Mouse (Mus musculus): ENCODE data around the gene Ntmt1. TPM values are rescaled to one million over a fixed set of nuclear protein-coding genes. Genes with fewer than 3 reads are reported as not detected.

The Ntmt1 gene
- total and polyA plus RNA-seq, 2 experiments from 2014 or later = 67.2 to 87.8 TPM

DNA sequence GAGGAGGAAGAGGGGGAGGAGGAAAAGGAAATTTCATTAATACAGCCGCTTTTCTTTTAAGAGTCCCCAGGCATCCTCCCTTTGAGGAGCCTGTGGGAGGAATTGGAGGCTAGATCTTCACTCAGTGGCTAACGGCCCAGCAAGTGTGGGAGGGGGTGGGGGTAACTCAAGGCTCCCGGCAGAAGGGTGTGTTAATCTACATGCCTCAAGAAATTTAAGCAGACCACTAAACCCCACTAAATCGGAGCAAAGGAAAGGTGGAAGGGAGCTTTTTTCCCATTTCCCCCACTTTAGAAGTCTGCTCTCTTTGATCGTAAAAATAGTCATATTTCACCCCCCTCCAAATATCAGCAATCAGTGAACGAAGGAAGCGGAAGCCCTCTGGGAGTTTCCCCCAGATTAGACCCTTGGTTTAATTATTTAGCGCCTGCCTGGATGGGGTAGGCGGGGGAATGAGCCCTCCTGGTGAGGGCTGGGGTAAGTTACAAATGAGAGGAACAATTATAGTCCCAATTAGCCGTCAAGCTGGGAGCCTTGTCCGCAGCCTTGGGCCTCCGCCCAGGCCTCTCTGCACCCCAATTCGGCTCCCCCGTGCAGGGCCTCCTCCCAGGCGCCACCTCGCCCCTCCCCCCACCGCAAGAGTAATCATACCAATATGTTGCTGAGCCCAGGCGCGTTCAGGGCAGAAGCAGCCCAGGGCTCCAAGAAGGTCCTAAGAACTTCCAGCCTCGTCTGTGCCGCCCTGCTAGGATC, 28.8 kb downstream of the Ntmt1 start:
- DNase-seq (ENCODE audit: low spot score) (no peak), ATAC-seq (ENCODE audit: insufficient read depth, low read depth) (no peak)
- 33% methylated on average over 21 of the region's 21 CpGs for WGBS
- Histone ChIP-seq H3K4me2 (ENCODE audit: low read depth, low read length) (peak overlapping the region; percentile 12; the same call in 1 of the 2 replicates), H3K27ac (ENCODE audit: low read depth) (no peak overlapping the region), H3K4me1 (ENCODE audit: control insufficient read depth, insufficient read depth) (peaks cover 5% of the 10 kb centered on the region; the same call in 1 of the 2 replicates), H3K27me3 (ENCODE audit: control insufficient read depth, insufficient read depth, low read length) (no peaks in the 10 kb centered on the region), H3K9ac (replicated peaks; ENCODE audit: low read depth, low read length) (no peak overlapping the region), H3K9me3 (replicated peaks; ENCODE audit: control insufficient read depth, low read length) (no peaks in the 10 kb centered on the region), H3K4me3 (ENCODE audit: low read depth, low read length) (no peak overlapping the region), H3K36me3 (replicated peaks; ENCODE audit: control insufficient read depth, insufficient read depth, low read length) (no peaks in the 10 kb centered on the region)
- TF ChIP-seq EP300 (IDR thresholded peaks at IDR 0.05; ENCODE audit: low read depth) (no peak), CTCF (IDR thresholded peaks at IDR 0.05; ENCODE audit: low read depth) (no peak)

DNA sequence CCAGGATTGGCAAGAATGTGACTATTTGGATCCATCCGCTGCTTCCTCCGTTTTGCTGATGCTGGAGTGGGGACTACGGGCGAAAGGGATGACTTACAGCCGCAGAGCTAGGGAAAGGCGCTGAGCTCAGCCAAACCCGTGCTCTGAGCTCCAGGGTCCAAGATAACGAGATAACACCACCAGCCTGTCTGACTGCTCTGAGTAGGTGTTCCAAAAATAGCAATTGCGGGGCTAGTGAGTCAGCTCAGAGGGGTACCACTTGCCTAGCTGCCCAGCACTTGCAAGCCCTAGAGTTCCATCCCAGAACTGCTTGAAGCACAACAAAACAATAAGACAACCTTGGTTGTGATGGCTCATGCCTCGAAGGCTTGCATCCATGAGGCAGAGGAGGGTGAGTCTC, 35.0 kb downstream of the Ntmt1 start:
- H3K9ac ChIP-seq (replicated peaks; ENCODE audit: low read depth, low read length) = no peak overlapping the region
- H3K4me3 ChIP-seq (ENCODE audit: low read depth, low read length) = no peak overlapping the region
- ATAC-seq (ENCODE audit: insufficient read depth, low read depth) (0 out of 2 replicates have a peak, but pooled peaks have one; percentile 34), DNase-seq (ENCODE audit: low spot score) (no peak)
- H3K9me3 ChIP-seq (replicated peaks; ENCODE audit: control insufficient read depth, low read length) = no peaks in the 10 kb centered on the region
- 17% methylated on average over 10 of the region's 10 CpGs for WGBS
- no peak overlapping the region for H3K27ac ChIP-seq (ENCODE audit: low read depth)
- H3K4me2 ChIP-seq (ENCODE audit: low read depth, low read length) = no peak overlapping the region
- no peaks in the 10 kb centered on the region for H3K4me1 ChIP-seq (ENCODE audit: control insufficient read depth, insufficient read depth)
- no peaks in the 10 kb centered on the region for H3K36me3 ChIP-seq (replicated peaks; ENCODE audit: control insufficient read depth, insufficient read depth, low read length)
- TF ChIP-seq CTCF (IDR thresholded peaks at IDR 0.05; ENCODE audit: low read depth) (no peak), EP300 (IDR thresholded peaks at IDR 0.05; ENCODE audit: low read depth) (no peak)
- H3K27me3 ChIP-seq (ENCODE audit: control insufficient read depth, insufficient read depth, low read length) = peaks cover 8% of the 10 kb centered on the region; the same call in 1 of the 2 replicates

GRCm38 (mm10) chr2:30845152-30846070, 37.8 kb downstream of the Ntmt1 start:
- Histone ChIP-seq H3K36me3 (replicated peaks; ENCODE audit: control insufficient read depth, insufficient read depth, low read length) (no peaks in the 10 kb centered on the region), H3K27me3 (ENCODE audit: control insufficient read depth, insufficient read depth, low read length) (peaks cover 8% of the 10 kb centered on the region; the same call in 1 of the 2 replicates), H3K4me3 (ENCODE audit: low read depth, low read length) (peak overlapping the region; percentile 68), H3K9ac (replicated peaks; ENCODE audit: low read depth, low read length) (peak overlapping the region; percentile 72), H3K4me2 (ENCODE audit: low read depth, low read length) (peak overlapping the region; percentile 90), H3K4me1 (ENCODE audit: control insufficient read depth, insufficient read depth) (no peaks in the 10 kb centered on the region), H3K9me3 (replicated peaks; ENCODE audit: control insufficient read depth, low read length) (no peaks in the 10 kb centered on the region), H3K27ac (ENCODE audit: low read depth) (no peak overlapping the region; the same call in 1 of the 2 replicates)
- 1% methylated on average over 77 of the region's 80 CpGs for WGBS
- ATAC-seq (ENCODE audit: insufficient read depth, low read depth) (peak; percentile 42), DNase-seq (ENCODE audit: low spot score) (no peak)
- no peak for TF ChIP-seq CTCF (IDR thresholded peaks at IDR 0.05; ENCODE audit: low read depth)
- no peak for TF ChIP-seq EP300 (IDR thresholded peaks at IDR 0.05; ENCODE audit: low read depth)

DNA sequence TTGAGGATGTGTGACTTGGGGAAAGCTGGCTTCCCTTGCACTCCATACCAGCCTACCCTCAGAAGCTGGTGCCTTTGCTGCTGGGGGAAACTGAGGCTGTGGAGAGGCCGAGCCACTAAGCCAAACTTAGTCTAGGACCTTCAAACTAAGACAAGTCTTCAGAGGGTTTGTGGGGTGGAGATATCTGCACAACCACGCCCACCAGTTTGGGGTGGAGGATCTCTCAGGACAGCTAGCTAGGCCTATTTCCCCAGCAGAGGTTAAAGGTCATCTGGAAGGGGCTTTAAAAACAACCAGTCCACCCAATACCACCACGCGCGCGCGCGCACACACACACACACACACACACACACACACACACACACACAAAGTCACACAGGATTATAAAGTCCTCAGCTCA, 38.6 kb downstream of the Ntmt1 start:
- WGBS = 61% methylated on average over 8 of the region's 8 CpGs
- no peak overlapping the region for H3K27ac ChIP-seq (ENCODE audit: low read depth)
- TF ChIP-seq EP300 (IDR thresholded peaks at IDR 0.05; ENCODE audit: low read depth) (no peak), CTCF (IDR thresholded peaks at IDR 0.05; ENCODE audit: low read depth) (no peak)
- H3K4me1 ChIP-seq (ENCODE audit: control insufficient read depth, insufficient read depth) = no peaks in the 10 kb centered on the region
- peaks cover 8% of the 10 kb centered on the region; the same call in 1 of the 2 replicates for H3K27me3 ChIP-seq (ENCODE audit: control insufficient read depth, insufficient read depth, low read length)
- H3K36me3 ChIP-seq (replicated peaks; ENCODE audit: control insufficient read depth, insufficient read depth, low read length) = no peaks in the 10 kb centered on the region
- no peak for ATAC-seq (ENCODE audit: insufficient read depth, low read depth)
- H3K4me3 ChIP-seq (ENCODE audit: low read depth, low read length) = no peak overlapping the region
- H3K9ac ChIP-seq (replicated peaks; ENCODE audit: low read depth, low read length) = no peak overlapping the region
- H3K9me3 ChIP-seq (replicated peaks; ENCODE audit: control insufficient read depth, low read length) = no peaks in the 10 kb centered on the region
- H3K4me2 ChIP-seq (ENCODE audit: low read depth, low read length) = peak overlapping the region; percentile 90; the same call in 1 of the 2 replicates
- DNase-seq (ENCODE audit: low spot score) = no peak

GRCm38 (mm10) chr2:30846723-30847122, 39.1 kb downstream of the Ntmt1 start:
- Histone ChIP-seq H3K4me2 (ENCODE audit: low read depth, low read length) (no peak overlapping the region), H3K9me3 (replicated peaks; ENCODE audit: control insufficient read depth, low read length) (no peaks in the 10 kb centered on the region), H3K27me3 (ENCODE audit: control insufficient read depth, insufficient read depth, low read length) (peaks cover 8% of the 10 kb centered on the region; the same call in 1 of the 2 replicates), H3K36me3 (replicated peaks; ENCODE audit: control insufficient read depth, insufficient read depth, low read length) (no peaks in the 10 kb centered on the region), H3K4me3 (ENCODE audit: low read depth, low read length) (no peak overlapping the region), H3K27ac (ENCODE audit: low read depth) (no peak overlapping the region), H3K9ac (replicated peaks; ENCODE audit: low read depth, low read length) (no peak overlapping the region), H3K4me1 (ENCODE audit: control insufficient read depth, insufficient read depth) (no peaks in the 10 kb centered on the region)
- TF ChIP-seq CTCF (IDR thresholded peaks at IDR 0.05; ENCODE audit: low read depth) = no peak
- no peak for TF ChIP-seq EP300 (IDR thresholded peaks at IDR 0.05; ENCODE audit: low read depth)
- DNase-seq (ENCODE audit: low spot score) (no peak), ATAC-seq (ENCODE audit: insufficient read depth, low read depth) (no peak)
- 9% methylated on average over 6 of the region's 6 CpGs for WGBS

Measured in heart, postnatal 0 days (tissue).